Mouse (Mus musculus): ENCODE results near the gene Nnat.

Nnat gene

GRCm38 (mm10) chr2:157559858-157560257 lies at the start of gene Nnat:
Gene Nnat (plus strand): TSS chr2:157560078.
- peak; percentile 20 for DNase-seq (ENCODE audit: low read depth, low spot score)

- no peak for DNase-seq (ENCODE audit: low read depth, low spot score)
These were observed 47.0 kb upstream of the Nnat start for GRCm38 (mm10) chr2:157512859-157513258.

- no peak for DNase-seq (ENCODE audit: low read depth, low spot score)
These were observed 46.1 kb upstream of the Nnat start for GRCm38 (mm10) chr2:157513737-157514208.

- no peak for DNase-seq (ENCODE audit: low read depth, low spot score)
These were observed 45.5 kb upstream of the Nnat start for GRCm38 (mm10) chr2:157514353-157514752.

GRCm38 (mm10) chr2:157517526-157517925 lies 42.4 kb upstream of the Nnat start:
- DNase-seq (ENCODE audit: low read depth, low spot score) = no peak

GRCm38 (mm10) chr2:157518451-157518850 lies 41.4 kb upstream of the Nnat start:
- no peak for DNase-seq (ENCODE audit: low read depth, low spot score)

GRCm38 (mm10) chr2:157519452-157519851 lies 40.4 kb upstream of the Nnat start:
- no peak for DNase-seq (ENCODE audit: low read depth, low spot score)

- DNase-seq (ENCODE audit: low read depth, low spot score) = no peak
These were observed 39.4 kb upstream of the Nnat start for GRCm38 (mm10) chr2:157520496-157520895.

GRCm38 (mm10) chr2:157522556-157522955 lies 37.3 kb upstream of the Nnat start:
- DNase-seq (ENCODE audit: low read depth, low spot score) = no peak

GRCm38 (mm10) chr2:157530056-157530955 lies 29.6 kb upstream of the Nnat start:
- no peak for DNase-seq (ENCODE audit: low read depth, low spot score)

- no peak for DNase-seq (ENCODE audit: low read depth, low spot score)
These were observed 28.0 kb upstream of the Nnat start for GRCm38 (mm10) chr2:157531681-157532426.

GRCm38 (mm10) chr2:157534163-157534562 lies 25.7 kb upstream of the Nnat start:
- no peak for DNase-seq (ENCODE audit: low read depth, low spot score)

- no peak for DNase-seq (ENCODE audit: low read depth, low spot score)
These were observed 23.3 kb upstream of the Nnat start for GRCm38 (mm10) chr2:157536476-157537081.

- no peak for DNase-seq (ENCODE audit: low read depth, low spot score)
These were observed 22.8 kb upstream of the Nnat start for GRCm38 (mm10) chr2:157537118-157537517.

- no peak for DNase-seq (ENCODE audit: low read depth, low spot score)
These were observed 19.6 kb upstream of the Nnat start for GRCm38 (mm10) chr2:157540073-157540952.

- DNase-seq (ENCODE audit: low read depth, low spot score) = no peak
These were observed 18.8 kb upstream of the Nnat start for GRCm38 (mm10) chr2:157540953-157541569.

GRCm38 (mm10) chr2:157541631-157542030 lies 18.2 kb upstream of the Nnat start:
- no peak for DNase-seq (ENCODE audit: low read depth, low spot score)

GRCm38 (mm10) chr2:157542415-157542814 lies 17.5 kb upstream of the Nnat start:
- DNase-seq (ENCODE audit: low read depth, low spot score) = no peak

GRCm38 (mm10) chr2:157544333-157544888 lies 15.5 kb upstream of the Nnat start:
- DNase-seq (ENCODE audit: low read depth, low spot score) = no peak

- DNase-seq (ENCODE audit: low read depth, low spot score) = no peak
These were observed 13.2 kb upstream of the Nnat start for GRCm38 (mm10) chr2:157546686-157547085.
